Mouse (Mus musculus): ENCODE results near the gene Gprc5b. TPM values are rescaled to one million over a fixed set of nuclear protein-coding genes. Genes with fewer than 3 reads are reported as not detected.

Gprc5b gene
- polyA plus RNA-seq, 1 experiment from 2014 or later = 7.6 TPM

GRCm38 (mm10) chr7:118979708-118980107 lies 15.3 kb downstream of the Gprc5b start:
- ATAC-seq (ENCODE audit: insufficient read depth) (no peak), DNase-seq (no peak)
- Histone ChIP-seq H3K4me1 (ENCODE audit: insufficient read depth) (no peaks in the 10 kb centered on the region), H3K27me3 (ENCODE audit: insufficient read depth, low read length) (no peaks in the 10 kb centered on the region), H3K4me3 (ENCODE audit: low read depth, low read length) (no peak overlapping the region), H3K36me3 (ENCODE audit: insufficient read depth) (peaks cover 29% of the 10 kb centered on the region), H3K9ac (no peak overlapping the region), H3K9me3 (ENCODE audit: low read depth, low read length) (no peaks in the 10 kb centered on the region), H3K4me2 (no peak overlapping the region), H3K27ac (ENCODE audit: low read depth) (no peak overlapping the region)
- TF ChIP-seq CTCF (IDR thresholded peaks at IDR 0.05; ENCODE audit: low read depth) = no peak
- 81% methylated on average over 9 of the region's 9 CpGs for whole genome bisulfite sequencing

- Histone ChIP-seq H3K4me1 (ENCODE audit: insufficient read depth) (no peaks in the 10 kb centered on the region), H3K36me3 (ENCODE audit: insufficient read depth) (peaks cover 34% of the 10 kb centered on the region), H3K4me3 (ENCODE audit: low read depth, low read length) (no peak overlapping the region), H3K9ac (no peak overlapping the region), H3K4me2 (no peak overlapping the region), H3K27ac (ENCODE audit: low read depth) (no peak overlapping the region), H3K27me3 (ENCODE audit: insufficient read depth, low read length) (no peaks in the 10 kb centered on the region), H3K9me3 (ENCODE audit: low read depth, low read length) (no peaks in the 10 kb centered on the region)
- WGBS = 90% methylated on average over 7 of the region's 7 CpGs
- ATAC-seq (ENCODE audit: insufficient read depth) (no peak), DNase-seq (no peak)
- TF ChIP-seq CTCF (IDR thresholded peaks at IDR 0.05; ENCODE audit: low read depth) = no peak
Measured at GRCm38 (mm10) chr7:118979121-118979520, 15.9 kb downstream of the Gprc5b start.

GRCm38 (mm10) chr7:118977167-118977543 lies 17.9 kb downstream of the Gprc5b start:
- WGBS = 74% methylated on average over 10 of the region's 10 CpGs

GRCm38 (mm10) chr7:118976414-118977166 lies 18.4 kb downstream of the Gprc5b start:
- H3K4me3 ChIP-seq (ENCODE audit: low read depth, low read length) = no peak overlapping the region
- peak; percentile 41; the same call in 1 of the 2 replicates for ATAC-seq (ENCODE audit: insufficient read depth)
- no peaks in the 10 kb centered on the region for H3K9me3 ChIP-seq (ENCODE audit: low read depth, low read length)
- H3K36me3 ChIP-seq (ENCODE audit: insufficient read depth) = peaks cover 32% of the 10 kb centered on the region
- TF ChIP-seq CTCF (IDR thresholded peaks at IDR 0.05; ENCODE audit: low read depth) = no peak
- no peak overlapping the region for H3K9ac ChIP-seq
- 33% methylated on average over 14 of the region's 14 CpGs for WGBS
- H3K4me2 ChIP-seq = no peak overlapping the region
- DNase-seq = peak; percentile 53
- H3K27me3 ChIP-seq (ENCODE audit: insufficient read depth, low read length) = no peaks in the 10 kb centered on the region
- H3K4me1 ChIP-seq (ENCODE audit: insufficient read depth) = no peaks in the 10 kb centered on the region
- peak overlapping the region; percentile 7; the same call in 1 of the 2 replicates for H3K27ac ChIP-seq (ENCODE audit: low read depth)

More at GRCm38 (mm10) chr7:118977167-118977543, 17.9 kb downstream of the Gprc5b start:
- no peak overlapping the region for H3K4me2 ChIP-seq
- no peak overlapping the region for H3K27ac ChIP-seq (ENCODE audit: low read depth)
- ATAC-seq (ENCODE audit: insufficient read depth) = 0 out of 2 replicates have a peak, but pooled peaks have one; percentile 14
- TF ChIP-seq CTCF (IDR thresholded peaks at IDR 0.05; ENCODE audit: low read depth) = no peak
- H3K4me1 ChIP-seq (ENCODE audit: insufficient read depth) = no peaks in the 10 kb centered on the region
- no peaks in the 10 kb centered on the region for H3K9me3 ChIP-seq (ENCODE audit: low read depth, low read length)
- H3K4me3 ChIP-seq (ENCODE audit: low read depth, low read length) = no peak overlapping the region
- H3K9ac ChIP-seq = no peak overlapping the region
- no peaks in the 10 kb centered on the region for H3K27me3 ChIP-seq (ENCODE audit: insufficient read depth, low read length)
- no peak for DNase-seq
- peaks cover 29% of the 10 kb centered on the region for H3K36me3 ChIP-seq (ENCODE audit: insufficient read depth)

- DNase-seq (peak; percentile 67), ATAC-seq (ENCODE audit: insufficient read depth) (peak; percentile 25; the same call in 1 of the 2 replicates)
- peaks cover 36% of the 10 kb centered on the region for H3K36me3 ChIP-seq (ENCODE audit: insufficient read depth)
- H3K4me3 ChIP-seq (ENCODE audit: low read depth, low read length) = no peak overlapping the region
- TF ChIP-seq CTCF (IDR thresholded peaks at IDR 0.05; ENCODE audit: low read depth) = no peak
- H3K9me3 ChIP-seq (ENCODE audit: low read depth, low read length) = no peaks in the 10 kb centered on the region
- WGBS = 59% methylated on average over 3 of the region's 3 CpGs
- no peaks in the 10 kb centered on the region for H3K27me3 ChIP-seq (ENCODE audit: insufficient read depth, low read length)
- no peak overlapping the region for H3K27ac ChIP-seq (ENCODE audit: low read depth)
- H3K4me1 ChIP-seq (ENCODE audit: insufficient read depth) = no peaks in the 10 kb centered on the region
- no peak overlapping the region for H3K4me2 ChIP-seq
- no peak overlapping the region for H3K9ac ChIP-seq
Measured at GRCm38 (mm10) chr7:118975837-118976236, 19.2 kb downstream of the Gprc5b start.

- Histone ChIP-seq H3K36me3 (ENCODE audit: insufficient read depth) (peaks cover 33% of the 10 kb centered on the region), H3K27ac (ENCODE audit: low read depth) (no peak overlapping the region), H3K9ac (no peak overlapping the region), H3K4me2 (no peak overlapping the region), H3K27me3 (ENCODE audit: insufficient read depth, low read length) (no peaks in the 10 kb centered on the region), H3K9me3 (ENCODE audit: low read depth, low read length) (no peaks in the 10 kb centered on the region), H3K4me3 (ENCODE audit: low read depth, low read length) (no peak overlapping the region), H3K4me1 (ENCODE audit: insufficient read depth) (no peaks in the 10 kb centered on the region)
- ATAC-seq (ENCODE audit: insufficient read depth) (no peak), DNase-seq (no peak)
- WGBS = 78% methylated on average over 4 of the region's 4 CpGs
- no peak for TF ChIP-seq CTCF (IDR thresholded peaks at IDR 0.05; ENCODE audit: low read depth)
Measured at GRCm38 (mm10) chr7:118973377-118973776, 21.6 kb downstream of the Gprc5b start.

GRCm38 (mm10) chr7:118972306-118972705 lies 22.7 kb downstream of the Gprc5b start:
- ATAC-seq (ENCODE audit: insufficient read depth) (no peak), DNase-seq (no peak)
- Histone ChIP-seq H3K9me3 (ENCODE audit: low read depth, low read length) (no peaks in the 10 kb centered on the region), H3K27ac (ENCODE audit: low read depth) (no peak overlapping the region), H3K36me3 (ENCODE audit: insufficient read depth) (peaks cover 32% of the 10 kb centered on the region), H3K4me3 (ENCODE audit: low read depth, low read length) (no peak overlapping the region), H3K27me3 (ENCODE audit: insufficient read depth, low read length) (no peaks in the 10 kb centered on the region), H3K4me1 (ENCODE audit: insufficient read depth) (no peaks in the 10 kb centered on the region), H3K9ac (no peak overlapping the region), H3K4me2 (no peak overlapping the region)
- 70% methylated on average over 5 of the region's 5 CpGs for WGBS
- no peak for TF ChIP-seq CTCF (IDR thresholded peaks at IDR 0.05; ENCODE audit: low read depth)

Data from lung, embryonic 14.5 days (tissue).